Mouse (Mus musculus): Measurements from ENCODE around the gene Birc5. TPM values are rescaled to one million over a fixed set of nuclear protein-coding genes. Genes with fewer than 3 reads are reported as not detected.

Birc5 gene
- total and polyA plus RNA-seq, 3 experiments: 131 to 241 (median 184) TPM

DNA sequence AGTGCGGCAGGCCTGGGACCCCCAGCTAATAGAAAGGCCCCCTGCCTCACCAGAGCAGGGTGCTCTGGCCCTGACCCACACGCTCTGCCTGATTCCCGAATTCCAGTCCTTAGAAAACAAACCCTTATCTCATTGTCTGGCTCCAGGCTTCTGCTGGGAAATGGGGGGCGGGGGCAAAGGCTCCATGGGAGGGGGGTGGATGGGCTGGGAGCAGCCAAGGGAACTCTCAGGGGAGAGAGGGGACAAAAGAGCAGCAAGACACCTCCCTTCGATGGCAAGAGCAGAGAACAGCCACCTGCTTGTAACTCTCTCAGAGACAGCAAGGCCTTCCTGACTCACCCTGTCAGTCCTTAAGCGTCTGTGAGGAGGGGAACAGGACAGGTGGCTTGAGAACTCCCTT is 26.6 kb downstream of the Birc5 start:
- H3K9me3 ChIP-seq (replicated peaks): no peaks in the 10 kb centered on the region
- TF ChIP-seq TAL1 (conservative IDR thresholded peaks at IDR 0.05; ENCODE audit: low read depth, low read length) (no peak), GATA2 (IDR thresholded peaks at IDR 0.05; ENCODE audit: borderline replicate concordance, low read depth, low read length) (no peak), CTCF (IDR thresholded peaks at IDR 0.05; ENCODE audit: low read depth, low read length) (no peak)
- peaks cover 65% of the 10 kb centered on the region for H3K27me3 ChIP-seq (ENCODE audit: insufficient read depth, low read length)
- ATAC-seq (ENCODE audit: extremely low read depth, insufficient number of reproducible peaks, low FRiP score, poor library complexity, severe bottlenecking) (no peak), DNase-seq (ENCODE audit: low spot score) (no peak)
- H3K36me3 ChIP-seq (replicated peaks): no peaks in the 10 kb centered on the region
- peaks cover 5% of the 10 kb centered on the region; the same call in 1 of the 2 replicates for H3K4me1 ChIP-seq (ENCODE audit: insufficient read depth, low read depth, low read length)
- H3K4me3 ChIP-seq (ENCODE audit: low read depth, low read length): no peak overlapping the region

DNA sequence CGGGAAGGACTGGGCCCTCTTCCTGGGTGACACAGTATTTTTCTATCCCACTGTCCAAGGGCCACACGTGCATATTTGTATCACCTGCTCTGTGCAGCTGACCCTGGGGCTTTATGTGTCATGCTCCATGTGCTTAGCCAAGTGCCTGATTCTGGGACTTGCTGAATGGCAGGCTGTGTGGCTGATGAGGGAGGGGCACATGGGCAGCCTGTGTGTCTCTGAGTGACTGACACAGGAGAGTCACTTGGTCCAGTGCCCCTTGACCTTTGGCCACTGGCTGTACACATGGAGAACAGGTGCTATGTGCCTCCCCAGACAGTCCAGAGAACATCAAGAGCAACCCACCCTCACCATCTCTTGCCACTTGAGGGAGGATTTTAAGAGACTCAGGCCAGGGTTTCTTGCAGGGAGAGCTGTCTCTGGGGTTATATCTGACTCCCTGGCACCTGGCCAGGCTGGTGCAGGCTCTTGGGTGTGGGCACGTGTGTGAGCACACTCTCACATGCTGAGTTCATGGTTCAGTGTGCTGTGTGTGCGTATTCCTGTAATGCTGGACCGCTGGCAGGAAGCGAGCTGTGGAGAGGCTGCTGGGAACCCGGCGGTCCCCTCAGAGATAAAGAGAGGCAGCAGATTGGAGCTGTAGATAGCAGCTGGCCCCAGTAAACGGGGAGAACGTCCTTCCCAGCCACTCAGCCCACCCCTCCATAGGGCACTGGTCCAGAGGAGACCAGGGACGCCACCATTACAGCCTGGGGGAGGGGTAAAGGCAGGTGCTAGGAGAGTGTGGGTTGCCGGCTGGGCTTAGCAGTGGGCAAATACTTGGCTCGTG is 29.1 kb downstream of the Birc5 start:
- TF ChIP-seq CTCF (IDR thresholded peaks at IDR 0.05; ENCODE audit: low read depth, low read length) (no peak), TAL1 (conservative IDR thresholded peaks at IDR 0.05; ENCODE audit: low read depth, low read length) (no peak), GATA1 (IDR thresholded peaks at IDR 0.05; ENCODE audit: borderline replicate concordance, low read length) (no peak), POLR2AphosphoS5 (IDR thresholded peaks at IDR 0.05; ENCODE audit: insufficient replicate concordance, low read depth, low read length) (no peak), GATA2 (IDR thresholded peaks at IDR 0.05; ENCODE audit: borderline replicate concordance, low read depth, low read length) (no peak)
- no peak overlapping the region for H3K4me3 ChIP-seq (ENCODE audit: low read depth, low read length)
- H3K4me1 ChIP-seq (ENCODE audit: insufficient read depth, low read depth, low read length): peaks cover 20% of the 10 kb centered on the region
- H3K36me3 ChIP-seq (replicated peaks): no peaks in the 10 kb centered on the region
- DNase-seq (ENCODE audit: low spot score): peak; percentile 51
- peaks cover 69% of the 10 kb centered on the region for H3K27me3 ChIP-seq (ENCODE audit: insufficient read depth, low read length)
- ATAC-seq (ENCODE audit: extremely low read depth, insufficient number of reproducible peaks, low FRiP score, poor library complexity, severe bottlenecking): peak; percentile 48
- no peaks in the 10 kb centered on the region for H3K9me3 ChIP-seq (replicated peaks)

DNA sequence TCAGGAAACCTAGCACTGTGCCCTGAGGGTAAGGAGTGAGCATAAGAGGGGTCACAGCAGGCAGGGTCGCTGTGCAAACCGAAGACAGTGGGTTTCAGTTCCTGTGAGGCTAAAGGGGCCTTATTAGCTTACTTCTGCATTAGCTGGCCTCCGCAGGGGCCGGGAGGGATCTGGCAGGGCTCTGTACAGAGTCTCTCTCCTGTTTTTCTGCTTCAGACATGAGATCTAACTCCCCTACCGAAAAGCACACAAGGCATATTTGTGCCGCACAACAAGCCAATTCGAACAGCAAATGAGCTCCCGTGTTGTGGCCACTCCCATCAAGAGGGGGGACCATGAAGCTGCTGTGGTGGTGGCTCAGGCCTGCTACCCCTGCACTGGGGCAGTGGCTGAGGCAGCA is 29.8 kb downstream of the Birc5 start:
- Histone ChIP-seq H3K4me3 (ENCODE audit: low read depth, low read length) (no peak overlapping the region), H3K36me3 (replicated peaks) (no peaks in the 10 kb centered on the region), H3K9me3 (replicated peaks) (no peaks in the 10 kb centered on the region), H3K4me1 (ENCODE audit: insufficient read depth, low read depth, low read length) (peaks cover 20% of the 10 kb centered on the region), H3K27me3 (ENCODE audit: insufficient read depth, low read length) (peaks cover 74% of the 10 kb centered on the region)
- TF ChIP-seq GATA2 (IDR thresholded peaks at IDR 0.05; ENCODE audit: borderline replicate concordance, low read depth, low read length) (no peak), POLR2AphosphoS5 (IDR thresholded peaks at IDR 0.05; ENCODE audit: insufficient replicate concordance, low read depth, low read length) (no peak), GATA1 (IDR thresholded peaks at IDR 0.05; ENCODE audit: borderline replicate concordance, low read length) (no peak), TAL1 (conservative IDR thresholded peaks at IDR 0.05; ENCODE audit: low read depth, low read length) (no peak)
- no peak for DNase-seq (ENCODE audit: low spot score)
- no peak for ATAC-seq (ENCODE audit: extremely low read depth, insufficient number of reproducible peaks, low FRiP score, poor library complexity, severe bottlenecking)

DNA sequence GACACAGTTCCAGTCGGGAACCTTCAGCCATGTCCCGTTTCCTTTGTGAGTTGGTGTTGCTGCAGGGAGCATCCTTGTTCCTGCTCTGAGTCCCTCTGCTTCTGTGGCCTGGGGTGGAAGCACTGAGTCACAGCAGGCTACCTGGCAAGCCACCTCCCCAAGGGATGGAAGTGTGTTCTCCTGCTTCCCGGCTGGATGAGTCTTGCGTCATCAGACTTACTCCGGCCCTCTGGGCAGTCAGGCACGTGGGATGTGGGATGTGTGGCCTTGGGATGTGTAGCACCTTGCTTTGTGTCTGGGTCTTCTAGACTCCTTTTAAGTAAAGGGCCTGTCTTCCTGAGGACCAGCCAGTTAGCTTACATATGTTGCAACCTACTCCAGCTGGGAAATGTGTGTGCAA is 30.6 kb downstream of the Birc5 start:
- ATAC-seq (ENCODE audit: extremely low read depth, insufficient number of reproducible peaks, low FRiP score, poor library complexity, severe bottlenecking) (no peak), DNase-seq (ENCODE audit: low spot score) (no peak)
- Histone ChIP-seq H3K27me3 (ENCODE audit: insufficient read depth, low read length) (peaks cover 81% of the 10 kb centered on the region), H3K4me1 (ENCODE audit: insufficient read depth, low read depth, low read length) (peaks cover 20% of the 10 kb centered on the region), H3K36me3 (replicated peaks) (no peaks in the 10 kb centered on the region), H3K9me3 (replicated peaks) (no peaks in the 10 kb centered on the region), H3K4me3 (ENCODE audit: low read depth, low read length) (no peak overlapping the region)
- TF ChIP-seq GATA1 (IDR thresholded peaks at IDR 0.05; ENCODE audit: borderline replicate concordance, low read length) (no peak), POLR2AphosphoS5 (IDR thresholded peaks at IDR 0.05; ENCODE audit: insufficient replicate concordance, low read depth, low read length) (no peak), TAL1 (conservative IDR thresholded peaks at IDR 0.05; ENCODE audit: low read depth, low read length) (no peak), CTCF (IDR thresholded peaks at IDR 0.05; ENCODE audit: low read depth, low read length) (no peak), GATA2 (IDR thresholded peaks at IDR 0.05; ENCODE audit: borderline replicate concordance, low read depth, low read length) (no peak)

DNA sequence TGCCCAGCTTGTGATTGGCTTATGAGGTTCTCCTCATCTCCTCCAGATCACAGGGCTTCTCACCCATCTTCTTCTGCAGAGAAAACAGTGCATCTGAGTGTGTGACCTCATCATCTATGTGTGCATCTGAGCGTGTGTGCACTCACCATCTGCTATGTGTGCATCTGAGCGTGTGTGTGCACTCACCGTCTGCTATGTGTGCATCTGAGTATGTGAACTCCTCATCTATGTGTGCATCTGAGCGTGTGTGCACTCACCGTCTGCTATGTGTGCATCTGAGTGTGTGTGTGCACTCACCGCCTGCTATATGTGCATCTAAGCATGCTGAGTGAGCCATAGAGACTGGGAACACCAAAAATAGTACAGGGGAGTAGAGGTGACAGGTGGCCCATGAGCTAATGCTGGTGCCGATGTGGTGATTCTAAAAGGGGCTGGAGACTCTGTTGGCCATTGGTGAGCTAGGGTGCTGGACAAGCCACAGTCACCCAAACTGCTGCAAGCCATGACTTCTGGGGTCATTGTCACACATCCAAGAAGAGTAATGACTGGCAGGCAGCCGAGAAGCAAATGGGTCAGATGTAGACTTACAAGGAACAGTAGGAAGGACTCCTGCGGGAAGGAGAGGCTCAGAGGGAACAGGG is 31.4 kb downstream of the Birc5 start:
- Histone ChIP-seq H3K9me3 (replicated peaks) (no peaks in the 10 kb centered on the region), H3K27me3 (ENCODE audit: insufficient read depth, low read length) (peaks cover 76% of the 10 kb centered on the region), H3K4me1 (ENCODE audit: insufficient read depth, low read depth, low read length) (peaks cover 20% of the 10 kb centered on the region), H3K4me3 (ENCODE audit: low read depth, low read length) (no peak overlapping the region), H3K36me3 (replicated peaks) (no peaks in the 10 kb centered on the region)
- no peak for DNase-seq (ENCODE audit: low spot score)
- ATAC-seq (ENCODE audit: extremely low read depth, insufficient number of reproducible peaks, low FRiP score, poor library complexity, severe bottlenecking): no peak
- TF ChIP-seq POLR2AphosphoS5 (IDR thresholded peaks at IDR 0.05; ENCODE audit: insufficient replicate concordance, low read depth, low read length): no peak
- TF ChIP-seq TAL1 (conservative IDR thresholded peaks at IDR 0.05; ENCODE audit: low read depth, low read length): no peak
- no peak for TF ChIP-seq GATA1 (IDR thresholded peaks at IDR 0.05; ENCODE audit: borderline replicate concordance, low read length)
- TF ChIP-seq CTCF (IDR thresholded peaks at IDR 0.05; ENCODE audit: low read depth, low read length): no peak
- no peak for TF ChIP-seq GATA2 (IDR thresholded peaks at IDR 0.05; ENCODE audit: borderline replicate concordance, low read depth, low read length)

DNA sequence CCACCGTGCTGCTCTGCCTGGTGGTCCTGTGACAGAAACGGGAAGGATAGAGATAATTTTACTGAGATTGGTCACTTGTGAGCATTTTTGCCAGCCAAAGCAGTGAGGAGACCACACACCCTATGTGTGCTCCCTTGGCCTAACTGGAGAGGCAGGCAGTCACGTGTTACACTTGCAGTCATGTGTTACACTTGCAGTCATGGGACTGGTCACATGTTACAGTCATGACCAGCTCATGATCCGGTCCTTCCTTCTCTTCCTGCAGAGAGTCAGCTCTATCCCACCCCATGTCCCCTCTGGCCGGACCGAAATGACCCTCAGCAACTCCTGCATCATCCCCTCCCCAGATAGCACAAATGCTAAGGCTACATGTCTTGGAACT is 31.9 kb downstream of the Birc5 start:
- Histone ChIP-seq H3K4me3 (ENCODE audit: low read depth, low read length) (peak overlapping the region; percentile 2; the same call in 1 of the 2 replicates), H3K9me3 (replicated peaks) (no peaks in the 10 kb centered on the region), H3K4me1 (ENCODE audit: insufficient read depth, low read depth, low read length) (peaks cover 20% of the 10 kb centered on the region), H3K36me3 (replicated peaks) (no peaks in the 10 kb centered on the region), H3K27me3 (ENCODE audit: insufficient read depth, low read length) (peaks cover 73% of the 10 kb centered on the region)
- TF ChIP-seq POLR2AphosphoS5 (IDR thresholded peaks at IDR 0.05; ENCODE audit: insufficient replicate concordance, low read depth, low read length): no peak
- no peak for TF ChIP-seq GATA2 (IDR thresholded peaks at IDR 0.05; ENCODE audit: borderline replicate concordance, low read depth, low read length)
- no peak for DNase-seq (ENCODE audit: low spot score)
- ATAC-seq (ENCODE audit: extremely low read depth, insufficient number of reproducible peaks, low FRiP score, poor library complexity, severe bottlenecking): peak; percentile 17; the same call in 1 of the 2 replicates
